Mouse (Mus musculus) heart, postnatal 0 days (tissue): ENCODE measurements at regions not wholly inside any gene's neighbourhood (a gene's known extent, or its start where the extent isn't known, plus 50 kb on each side); places are given as distances from the start of the nearest gene placed in this dataset.

Source experiments
- ATAC-seq: fragments of 200-750 bp; cut with Nextera tagmentation; 2 replicates; pipeline ENCODE4 v1.8.0; 2017; ENCODE audit warnings: low read depth, moderate number of reproducible peaks, moderate library complexity; ENCODE audit not compliant: insufficient read depth
- DNase-seq: peaks from one replicate; pipeline ENCODE4 v3.0.0-alpha.2; 2016; ENCODE audit warnings: low spot score
- H3K27ac ChIP-seq: fragments of 300-500 bp; sonication (generic); 2 replicates; pipeline ENCODE4 v1.5.1; 2014; ENCODE audit warnings: low read depth, mild to moderate bottlenecking
- H3K27me3 ChIP-seq: fragments of 300-500 bp; sonication (generic); 2 replicates; pipeline ENCODE4 v1.6.1; 2014; ENCODE audit warnings: low read length, mixed read lengths; ENCODE audit not compliant: control insufficient read depth, insufficient read depth
- H3K36me3 ChIP-seq: fragments of 300-500 bp; sonication (generic); replicated peaks from 2 replicates; pipeline ENCODE4 v1.6.1; 2014; ENCODE audit warnings: low read length, mixed read lengths; ENCODE audit not compliant: control insufficient read depth, insufficient read depth
- H3K4me1 ChIP-seq: fragments of 300-500 bp; sonication (generic); 2 replicates; pipeline ENCODE4 v1.6.1; 2014; ENCODE audit warnings: antibody characterized with exemption; ENCODE audit not compliant: control insufficient read depth, insufficient read depth
- H3K4me2 ChIP-seq: fragments of 300-500 bp; sonication (generic); 2 replicates; pipeline ENCODE4 v1.6.1; 2014; ENCODE audit warnings: low read depth, mild to moderate bottlenecking, low read length, moderate library complexity
- H3K4me3 ChIP-seq: fragments of 300-500 bp; sonication (generic); 2 replicates; pipeline ENCODE4 v1.5.1; 2014; ENCODE audit warnings: low read depth, low read length
- H3K9ac ChIP-seq: fragments of 300-500 bp; sonication (generic); replicated peaks from 2 replicates; pipeline ENCODE4 v1.6.1; 2014; ENCODE audit warnings: low read depth, low read length, mixed read lengths
- H3K9me3 ChIP-seq: fragments of 300-500 bp; sonication (generic); replicated peaks from 2 replicates; pipeline ENCODE4 v1.6.1; 2016; ENCODE audit warnings: low read length; ENCODE audit not compliant: control insufficient read depth
- CTCF ChIP-seq: IDR thresholded peaks from 2 replicates; pipeline ENCODE4 v1.5.1; 2016; ENCODE audit warnings: antibody characterized with exemption, control low read depth, low read depth
- EP300 ChIP-seq: IDR thresholded peaks from 2 replicates; pipeline ENCODE4 v1.6.1; 2016; ENCODE audit warnings: antibody characterized with exemption, low read depth
- WGBS: fragments of 180-500 bp; shearing (Covaris S2); extraction: QIAGEN DNeasy Blood & Tissue Kit; methylation state at CpG from one replicate; pipeline ENCODE4 v1.1.7; 2014; 5-methylcytosine and 5-hydroxymethylcytosine counted together

GRCm38 (mm10) chr13:101855141-101855540 lies 87.1 kb upstream of the Pik3r1 start:
- ATAC-seq = no peak
- Histone ChIP-seq H3K9ac (no peak overlapping the region), H3K4me3 (no peak overlapping the region), H3K4me2 (no peak overlapping the region), H3K4me1 (no peaks in the 10 kb centered on the region), H3K27me3 (no peaks in the 10 kb centered on the region), H3K36me3 (no peaks in the 10 kb centered on the region), H3K9me3 (no peaks in the 10 kb centered on the region), H3K27ac (no peak overlapping the region)
- no peak for TF ChIP-seq EP300
- TF ChIP-seq CTCF = no peak
- WGBS = 54% methylated on average over 9 of the region's 9 CpGs
- no peak for DNase-seq

GRCm38 (mm10) chr13:101860704-101861103 lies 92.7 kb upstream of the Pik3r1 start:
- WGBS = 88% methylated on average over 4 of the region's 4 CpGs
- Histone ChIP-seq H3K9me3 (no peaks in the 10 kb centered on the region), H3K36me3 (no peaks in the 10 kb centered on the region), H3K27ac (no peak overlapping the region), H3K4me2 (no peak overlapping the region), H3K9ac (no peak overlapping the region), H3K27me3 (no peaks in the 10 kb centered on the region), H3K4me1 (no peaks in the 10 kb centered on the region), H3K4me3 (no peak overlapping the region)
- no peak for TF ChIP-seq CTCF
- ATAC-seq (no peak), DNase-seq (no peak)

- Histone ChIP-seq H3K4me2 (no peak overlapping the region), H3K9ac (no peak overlapping the region), H3K27ac (no peak overlapping the region), H3K4me3 (no peak overlapping the region), H3K4me1 (no peaks in the 10 kb centered on the region), H3K27me3 (no peaks in the 10 kb centered on the region), H3K36me3 (no peaks in the 10 kb centered on the region), H3K9me3 (no peaks in the 10 kb centered on the region)
- DNase-seq (no peak), ATAC-seq (no peak)
- TF ChIP-seq CTCF = no peak
- no peak for TF ChIP-seq EP300
- WGBS = 68% methylated on average over 13 of the region's 13 CpGs
Measured at GRCm38 (mm10) chr13:101862011-101862410, 94.0 kb upstream of the Pik3r1 start.

- no peaks in the 10 kb centered on the region for H3K36me3 ChIP-seq
- H3K4me1 ChIP-seq = no peaks in the 10 kb centered on the region
- no peak overlapping the region for H3K9ac ChIP-seq
- no peak overlapping the region for H3K4me2 ChIP-seq
- H3K27ac ChIP-seq = no peak overlapping the region
- H3K27me3 ChIP-seq = no peaks in the 10 kb centered on the region
- no peaks in the 10 kb centered on the region for H3K9me3 ChIP-seq
- TF ChIP-seq EP300 (no peak), CTCF (no peak)
- 88% methylated on average over 7 of the region's 7 CpGs for WGBS
- no peak overlapping the region for H3K4me3 ChIP-seq
- ATAC-seq (no peak), DNase-seq (no peak)
Measured at GRCm38 (mm10) chr13:101863015-101863414, 95.0 kb upstream of the Pik3r1 start.

DNA sequence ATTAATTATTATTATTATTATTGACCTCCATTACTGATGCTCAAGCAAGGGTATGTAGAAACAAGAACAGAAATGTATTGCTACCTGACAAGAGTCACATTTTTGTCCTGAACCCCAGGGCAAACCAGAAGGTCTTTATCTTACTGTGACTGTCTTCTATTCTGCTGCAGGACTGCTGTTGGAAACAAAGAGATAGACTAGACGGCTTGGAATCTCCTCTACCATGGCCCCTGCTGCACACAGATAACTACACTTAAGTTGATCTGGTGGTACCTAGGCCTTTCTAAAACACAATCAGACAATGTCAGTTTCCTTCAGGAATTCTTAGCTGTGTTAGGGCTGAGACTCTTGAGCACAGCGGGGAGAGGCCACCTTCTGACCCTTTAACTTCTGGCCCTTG lies 95.6 kb upstream of the Pik3r1 start:
- H3K4me1 ChIP-seq = no peaks in the 10 kb centered on the region
- no peak overlapping the region for H3K4me2 ChIP-seq
- no peak overlapping the region for H3K4me3 ChIP-seq
- H3K9me3 ChIP-seq = no peaks in the 10 kb centered on the region
- no peak overlapping the region for H3K27ac ChIP-seq
- no peak overlapping the region for H3K9ac ChIP-seq
- TF ChIP-seq EP300 = no peak
- no peak for TF ChIP-seq CTCF
- H3K36me3 ChIP-seq = no peaks in the 10 kb centered on the region
- 68% methylated on average over 2 of the region's 2 CpGs for WGBS
- DNase-seq (no peak), ATAC-seq (no peak)
- H3K27me3 ChIP-seq = no peaks in the 10 kb centered on the region

- ATAC-seq (no peak), DNase-seq (no peak)
- Histone ChIP-seq H3K9ac (no peak overlapping the region), H3K4me2 (no peak overlapping the region), H3K4me3 (no peak overlapping the region), H3K4me1 (no peaks in the 10 kb centered on the region), H3K9me3 (no peaks in the 10 kb centered on the region), H3K27me3 (no peaks in the 10 kb centered on the region), H3K27ac (no peak overlapping the region), H3K36me3 (no peaks in the 10 kb centered on the region)
- no peak for TF ChIP-seq CTCF
- no peak for TF ChIP-seq EP300
- 66% methylated on average over 4 of the region's 4 CpGs for whole genome bisulfite sequencing
Measured at GRCm38 (mm10) chr13:101866843-101867242, 98.8 kb upstream of the Pik3r1 start.
